Mouse (Mus musculus): ENCODE measurements around the gene Gm20911. TPM values are rescaled to one million over a fixed set of nuclear protein-coding genes. Genes with fewer than 3 reads are reported as not detected.
"Not testable (repeated sequence)": the region's sequence is repeated elsewhere in the genome, so short reads cannot be mapped to it uniquely, and the experiment has no call there.

Gm20911 gene
- polyA plus RNA-seq (2012; fragmentation: generic; extraction: Trizol) = not detected
- long read RNA-seq, experiment 1 = 0 reads
- long read RNA-seq, experiment 2 = 0 reads

GRCm38 (mm10) chrY:81457707-81458106 is at the start of gene Gm20911:
TSS of gene Gm20911 (plus strand) at chrY:81458007.
- not testable (repeated sequence) for H3K79me3 ChIP-seq (ENCODE audit: low read depth); H3ac ChIP-seq (ENCODE audit: control insufficient read depth, insufficient read length, low read depth); H3K27me3 ChIP-seq (ENCODE audit: control insufficient read depth, insufficient read depth, insufficient read length); H3K79me2 ChIP-seq (ENCODE audit: control insufficient read depth, insufficient read depth); H3K4me3 ChIP-seq (ENCODE audit: insufficient read depth, poor library complexity, severe bottlenecking); H3K36me3 ChIP-seq (ENCODE audit: control insufficient read depth, insufficient read depth)
